Mouse (Mus musculus): ENCODE data around the gene Lipo2. TPM values are rescaled to one million over a fixed set of nuclear protein-coding genes. Genes with fewer than 3 reads are reported as not detected.
"Not testable (repeated sequence)": the region's sequence is repeated elsewhere in the genome, so short reads cannot be mapped to it uniquely, and the experiment has no call there.

Lipo2 gene
- total RNA-seq (2021) = under 1 TPM in 1 of 2 experiments, not detected in 1; 0.55 TPM
- long read RNA-seq, experiment 1 = 0 reads
- long read RNA-seq, experiment 2 = 0 reads

DNA sequence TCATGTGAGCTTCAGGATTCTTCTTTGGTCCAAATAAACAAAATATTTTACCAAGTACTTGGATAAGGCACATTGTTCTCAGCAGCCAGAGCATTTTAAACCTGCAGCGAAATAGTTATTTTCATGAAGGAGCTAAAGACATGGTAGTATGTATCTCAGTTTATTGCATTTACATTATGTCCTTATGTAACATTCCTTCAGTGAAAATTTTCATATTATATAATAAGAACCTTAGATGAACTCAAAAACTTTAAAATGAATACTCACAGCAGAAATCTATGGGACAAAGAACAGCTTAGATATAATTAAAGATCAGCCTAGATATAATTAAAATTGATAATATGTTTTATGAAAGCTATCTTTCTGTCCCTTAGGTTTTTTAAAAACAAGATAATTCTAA is at the start of gene Lipo2:
Gene Lipo2, minus strand, starts transcription at position 101 of the 400 bp plus-strand sequence.
- DNase-seq (ENCODE audit: low spot score in 2 of 2) = not testable (repeated sequence)

DNA sequence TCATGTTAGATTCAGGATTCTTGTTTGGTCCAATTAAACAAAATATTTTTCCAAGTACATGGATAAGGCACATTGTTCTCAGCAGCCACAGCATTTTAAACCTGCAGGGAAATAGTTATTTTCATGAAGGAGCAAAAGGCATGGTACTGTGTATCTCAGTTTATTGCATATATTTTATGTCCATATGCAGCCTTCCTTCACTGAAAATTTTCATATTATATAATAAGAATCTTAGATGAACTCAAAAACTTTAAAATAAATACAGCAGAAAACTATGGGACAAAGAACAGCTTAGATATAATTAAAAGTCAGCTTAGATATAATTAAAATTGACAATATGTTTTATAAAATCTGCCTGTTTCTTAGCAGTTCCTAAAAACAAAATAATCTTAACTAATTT is 36.2 kb upstream of the Lipo2 start, which contains the start of gene Lipo1:
Gene Lipo1, minus strand, starts transcription at position 101 of the 400 bp plus-strand sequence.
- DNase-seq (ENCODE audit: low spot score in 2 of 2) = not testable (repeated sequence)

DNA sequence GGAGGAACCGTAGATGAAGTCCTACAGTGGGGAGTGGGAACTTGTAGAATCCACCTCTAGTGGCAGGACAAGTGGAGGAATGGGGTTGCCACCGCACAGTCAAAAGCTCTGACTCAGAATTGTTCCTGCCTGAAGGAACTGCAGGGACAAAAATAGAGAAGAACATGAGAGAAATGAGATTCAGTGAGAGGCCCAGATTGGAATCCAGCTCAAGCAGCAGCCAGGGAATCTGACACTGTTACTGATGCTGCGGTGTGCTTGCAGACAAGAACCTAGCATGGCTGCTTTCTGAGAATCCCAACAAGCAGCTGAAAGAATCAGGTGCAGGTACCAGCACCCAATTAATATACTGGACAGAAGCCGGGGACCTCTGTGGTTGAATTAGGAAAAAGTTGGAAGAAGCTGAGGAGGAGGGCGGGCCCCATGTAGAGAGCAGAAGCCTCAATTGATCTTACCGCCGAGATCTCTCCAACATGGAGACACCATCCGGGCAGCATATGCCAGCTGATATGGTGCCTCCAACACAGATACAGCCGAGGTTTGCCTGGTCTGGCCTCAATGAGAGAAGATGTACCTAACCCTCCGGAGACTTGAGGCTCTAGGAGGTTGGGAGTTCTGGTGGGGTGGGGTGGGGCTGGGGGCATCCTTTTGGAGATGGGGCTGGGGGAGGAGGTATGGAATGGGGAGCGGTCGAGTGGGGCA is 35.6 kb upstream of the Lipo2 start:
- peak in 1 of 2 experiments; percentile 4 for DNase-seq (ENCODE audit: low spot score in 2 of 2)

DNA sequence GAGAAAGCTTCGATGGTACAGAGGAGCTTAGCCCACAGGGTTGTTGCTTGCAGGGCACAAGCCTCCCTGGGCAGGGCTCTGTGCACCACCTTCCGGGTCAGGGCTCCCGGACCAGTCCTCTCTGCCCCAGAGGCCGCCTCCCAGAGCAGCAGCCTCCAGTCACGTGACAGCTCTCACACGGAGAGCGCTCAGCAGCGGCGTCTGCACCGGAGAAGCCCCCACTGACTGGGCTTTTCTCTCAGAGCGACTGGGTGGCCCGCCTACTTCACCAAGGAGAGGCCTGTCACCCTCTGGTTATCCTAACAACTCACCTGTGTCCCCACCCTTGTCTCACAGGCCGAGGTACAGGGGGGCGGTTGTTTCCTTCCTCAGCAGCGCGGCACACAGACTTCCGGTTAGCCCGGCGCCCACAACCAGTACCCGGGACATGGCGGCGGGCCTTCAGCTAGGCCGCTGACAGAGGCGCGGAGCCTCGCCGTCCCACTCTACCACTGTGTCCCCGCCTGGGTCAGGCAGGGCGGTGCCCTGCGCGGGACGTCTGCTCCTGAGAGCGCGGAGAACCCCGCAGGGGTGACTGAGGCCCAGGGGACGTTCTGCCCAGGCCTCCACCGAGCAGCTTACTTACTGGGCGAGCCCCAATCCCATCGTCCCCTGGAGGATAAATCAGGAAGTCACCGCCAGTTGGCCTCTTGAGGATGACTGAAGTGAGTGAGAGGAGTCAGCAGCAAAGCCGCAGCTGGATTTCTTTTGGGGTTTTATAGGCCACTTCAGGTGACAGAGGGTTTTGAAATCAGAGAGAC is 10.3 kb upstream of the Lipo2 start, which contains the start of gene Lipo3:
Gene Lipo3, minus strand, starts transcription at position 665 of the 800 bp plus-strand sequence.
- DNase-seq (ENCODE audit: low spot score in 2 of 2) = peak; percentile 1 to 9

Other genes with a start within 250 kb of the Lipo2 start
- gene Lipo4, start 233.6 kb downstream of the Lipo2 start, total RNA-seq (2021) = under 1 TPM in 1 of 2 experiments, not detected in 1; 0.17 TPM
- not detected for gene Gm8978, start 126.1 kb downstream of the Lipo2 start, total RNA-seq (2021)
- 1 to 10 TPM; 5.0 to 5.7 TPM for gene Lipo3, start 10.6 kb upstream of the Lipo2 start, total RNA-seq (2021)
- gene Lipo1, start 36.1 kb upstream of the Lipo2 start, total RNA-seq (2021) = not detected
- gene Lipf, start 209.8 kb upstream of the Lipo2 start, total RNA-seq (2021) = not detected

Measured in layer of hippocampus, postnatal 14 days (tissue).